In the genomic region with DNA sequence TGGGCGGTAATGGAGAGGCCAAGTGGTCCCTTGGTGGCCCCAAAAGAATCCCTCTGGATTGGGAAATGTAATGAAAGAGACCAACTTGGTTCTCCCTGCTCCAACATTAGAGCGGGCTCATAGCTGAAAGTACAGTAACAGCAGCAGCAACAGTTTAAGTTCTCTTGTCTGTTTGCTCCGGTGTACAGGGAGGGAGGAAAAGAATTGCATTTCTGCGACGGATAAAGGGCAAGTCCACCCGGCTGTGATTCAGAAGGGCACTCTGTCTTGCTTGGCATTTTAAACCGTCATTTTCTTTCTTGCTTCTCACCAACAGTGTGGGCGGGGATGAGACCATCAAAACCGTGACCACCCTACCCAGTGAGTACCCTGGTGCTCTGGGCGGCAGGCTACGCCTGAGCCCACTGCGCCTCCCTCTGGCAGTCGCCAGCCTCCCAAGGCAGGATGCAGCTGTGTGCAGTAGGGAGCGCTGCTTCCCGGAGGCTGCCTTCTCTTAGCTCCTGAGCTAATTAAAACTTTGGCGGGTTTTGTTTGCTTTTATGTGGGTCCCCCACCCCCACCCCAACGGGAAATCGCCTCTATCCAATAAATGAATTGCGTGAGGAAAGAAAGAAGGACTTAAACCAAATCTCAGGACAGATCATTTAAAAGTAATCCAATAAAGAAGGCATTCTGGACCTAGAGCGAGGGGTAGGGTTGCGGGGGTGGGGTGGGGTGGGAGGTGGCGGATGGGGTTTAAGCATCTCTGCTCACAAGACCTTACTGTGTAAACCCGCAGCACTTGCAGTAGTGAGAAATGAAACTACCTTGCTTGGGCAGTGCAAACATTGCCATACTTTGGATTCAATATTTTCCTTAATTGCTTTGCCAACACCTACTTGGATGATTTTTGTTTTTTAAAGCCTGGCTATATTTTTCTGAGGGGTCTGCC, we compare ENCODE assay signal across 9 mouse cellular contexts.
DNase-seq lines count a peak whose midpoint lies in the region; ATAC-seq and TF ChIP-seq lines count a peak whose summit lies in the region.
"Had no signal": no experiment of that assay in that cellular context is flagged by ENCODE, and none has a peak within 500 bp of the region (broad histone marks: within the 10 kb centered on the region; RNA-seq: fewer than 3 reads in every experiment).

No protein-coding gene starts in this region.

- H3K4me1 ChIP-seq in E14TG2a.4 (replicated peaks; ENCODE audit: low read depth, low read length): peaks cover 6% of the 10 kb centered on the region; the same call in 1 of the 2 replicates
- H3K4me1 ChIP-seq in forebrain, embryonic 14.5 days (ENCODE audit: control insufficient read depth, insufficient read depth, low read length): peaks cover 5% of the 10 kb centered on the region
- no peaks in the 10 kb centered on the region; the same call in 1 of the 2 replicates for H3K4me1 ChIP-seq in hindbrain, embryonic 11.5 days (replicated peaks; ENCODE audit: control insufficient read depth, insufficient read depth, low read length)
- H3K4me1 ChIP-seq in lung, postnatal 0 days (ENCODE audit: insufficient read depth, low read depth, low read length): no peaks in the 10 kb centered on the region; the same call in 1 of the 2 replicates

- peak; percentile 78 for DNase-seq in adrenal gland, postnatal 14 days
- DNase-seq in forebrain, embryonic 14.5 days (ENCODE audit: low spot score): peak; percentile 81
- peak; percentile 73 for DNase-seq in hindbrain, embryonic 11.5 days (ENCODE audit: low spot score)
- DNase-seq in layer of hippocampus, postnatal 25 days (ENCODE audit: extremely low spot score in 1 of 2, low spot score in 1 of 2): peak; percentile 47 to 61
- DNase-seq in lung, postnatal 0 days (ENCODE audit: low spot score): peak; percentile 69
- DNase-seq in retina, postnatal 1 day: peak; percentile 83
- peak; percentile 18 for DNase-seq in yolk sac, embryonic 10.5 days (ENCODE audit: low spot score)

- peaks cover 22% of the 10 kb centered on the region for H3K27me3 ChIP-seq in E14TG2a.4 (ENCODE audit: insufficient read depth, low read length)
- H3K27me3 ChIP-seq in forebrain, embryonic 14.5 days (replicated peaks; ENCODE audit: control insufficient read depth, insufficient read depth, low read length): no peaks in the 10 kb centered on the region
- H3K27me3 ChIP-seq in hindbrain, embryonic 11.5 days (ENCODE audit: control insufficient read depth, insufficient read depth, low read length): no peaks in the 10 kb centered on the region
- H3K27me3 ChIP-seq in lung, postnatal 0 days (replicated peaks; ENCODE audit: insufficient read depth, low read length): no peaks in the 10 kb centered on the region

- H3K4me2 ChIP-seq in forebrain, embryonic 14.5 days (ENCODE audit: low read length): peak overlapping the region; percentile 46
- H3K4me2 ChIP-seq in hindbrain, embryonic 11.5 days (replicated peaks; ENCODE audit: low read depth, low read length): peak overlapping the region; percentile 29
- H3K4me2 ChIP-seq in lung, postnatal 0 days (replicated peaks; ENCODE audit: low read depth, low read length): peak overlapping the region; percentile 52

- 5% methylated on average over 23 of the region's 23 CpGs for whole genome bisulfite sequencing in forebrain, embryonic 14.5 days
- 14% methylated on average over 23 of the region's 23 CpGs for WGBS in hindbrain, embryonic 11.5 days
- WGBS in lung, postnatal 0 days: 12% methylated on average over 23 of the region's 23 CpGs

- TF ChIP-seq EP300 in lung, postnatal 0 days (IDR thresholded peaks at IDR 0.05): no peak

- peak overlapping the region; percentile 32; the same call in 1 of the 2 replicates for H3K9ac ChIP-seq in forebrain, embryonic 14.5 days (ENCODE audit: low read length)
- no peak overlapping the region for H3K9ac ChIP-seq in hindbrain, embryonic 11.5 days (ENCODE audit: low read depth, low read length)
- H3K9ac ChIP-seq in lung, postnatal 0 days (replicated peaks; ENCODE audit: low read depth): no peak overlapping the region

- no peaks in the 10 kb centered on the region for H3K36me3 ChIP-seq in E14TG2a.4 (ENCODE audit: insufficient read depth, low read length)
- no peaks in the 10 kb centered on the region for H3K36me3 ChIP-seq in forebrain, embryonic 14.5 days (ENCODE audit: control insufficient read depth, insufficient read depth, low read length)
- no peaks in the 10 kb centered on the region for H3K36me3 ChIP-seq in hindbrain, embryonic 11.5 days (ENCODE audit: control insufficient read depth, insufficient read depth, low read length)
- no peaks in the 10 kb centered on the region for H3K36me3 ChIP-seq in lung, postnatal 0 days (ENCODE audit: insufficient read depth, low read length)

- H3K4me3 ChIP-seq in E14TG2a.4 (replicated peaks; ENCODE audit: low read length): peak overlapping the region; percentile 45
- 0 out of 2 replicates have a peak overlapping the region, but pooled peaks have one; percentile 11 for H3K4me3 ChIP-seq in forebrain, embryonic 14.5 days (ENCODE audit: low read depth, low read length)
- no peak overlapping the region for H3K4me3 ChIP-seq in hindbrain, embryonic 11.5 days (ENCODE audit: low read depth, low read length)
- H3K4me3 ChIP-seq in lung, postnatal 0 days (ENCODE audit: low read depth, low read length): peak overlapping the region; percentile 17; the same call in 1 of the 2 replicates
- H3K4me3 ChIP-seq: erythroblast, embryonic 14.5 days had no signal

- peak; percentile 33 for TF ChIP-seq CTCF in E14TG2a.4 (conservative IDR thresholded peaks at IDR 0.05; ENCODE audit: low read length)
- peak; percentile 93 for TF ChIP-seq CTCF in lung, postnatal 0 days (IDR thresholded peaks at IDR 0.05)

- H3K27ac ChIP-seq in forebrain, embryonic 14.5 days (ENCODE audit: low read depth, low read length): no peak overlapping the region
- H3K27ac ChIP-seq in hindbrain, embryonic 11.5 days (ENCODE audit: low read depth, low read length): no peak overlapping the region
- H3K27ac ChIP-seq in lung, postnatal 0 days (ENCODE audit: low read length): no peak overlapping the region

- no peaks in the 10 kb centered on the region for H3K9me3 ChIP-seq in E14TG2a.4 (ENCODE audit: low read length)
- H3K9me3 ChIP-seq in forebrain, embryonic 14.5 days (replicated peaks; ENCODE audit: control insufficient read depth, low read length): no peaks in the 10 kb centered on the region
- no peaks in the 10 kb centered on the region for H3K9me3 ChIP-seq in hindbrain, embryonic 11.5 days (ENCODE audit: control insufficient read depth, low read length)
- H3K9me3 ChIP-seq in lung, postnatal 0 days (ENCODE audit: low read length): no peaks in the 10 kb centered on the region

- peak; percentile 97 for ATAC-seq in forebrain, embryonic 14.5 days
- ATAC-seq in hindbrain, embryonic 11.5 days (ENCODE audit: low FRiP score): peak; percentile 83
- ATAC-seq in lung, postnatal 0 days: peak; percentile 76

Comparison
In these comparisons a context has a peak if more than half of its experiments do, and no peak if none do; other contexts are left out.
1. DNase-seq: peak in every context shown above with its lines; median percentile 83 in retina, postnatal 1 day; 81 in forebrain, embryonic 14.5 days; 78 in adrenal gland, postnatal 14 days; 73 in hindbrain, embryonic 11.5 days; 69 in lung, postnatal 0 days; 54 in layer of hippocampus, postnatal 25 days; 18 in yolk sac, embryonic 10.5 days.